Mouse (Mus musculus) embryonic facial prominence, embryonic 10.5 days (tissue): ENCODE measurements at regions not wholly inside any gene's neighbourhood (a gene's known extent, or its start where the extent isn't known, plus 50 kb on each side); places are given as distances from the start of the nearest gene placed in this dataset.

Source experiments
- DNase-seq: peaks from one replicate; pipeline ENCODE4 v3.0.0-alpha.2; 2017; ENCODE audit warnings: low spot score
- H3K27ac ChIP-seq: fragments of 300-500 bp; sonication (generic); replicated peaks from 2 replicates; pipeline ENCODE4 v1.5.1; 2016; ENCODE audit warnings: mild to moderate bottlenecking
- H3K27me3 ChIP-seq: fragments of 300-500 bp; sonication (generic); replicated peaks from 2 replicates; pipeline ENCODE4 v1.6.1; 2016; ENCODE audit warnings: low read depth, mild to moderate bottlenecking; ENCODE audit not compliant: poor library complexity, severe bottlenecking
- H3K36me3 ChIP-seq: fragments of 300-500 bp; sonication (generic); replicated peaks from 2 replicates; pipeline ENCODE4 v1.6.1; 2016; ENCODE audit warnings: mild to moderate bottlenecking, moderate library complexity
- H3K4me1 ChIP-seq: fragments of 300-500 bp; sonication (generic); 2 replicates; pipeline ENCODE4 v1.6.1; 2016
- H3K4me3 ChIP-seq: fragments of 300-500 bp; sonication (generic); 2 replicates; pipeline ENCODE4 v1.5.1; 2016; ENCODE audit warnings: mild to moderate bottlenecking, moderate library complexity
- H3K9me3 ChIP-seq: fragments of 300-500 bp; sonication (generic); 2 replicates; pipeline ENCODE4 v1.6.1; 2016; ENCODE audit warnings: mild to moderate bottlenecking
- WGBS: fragments of 180-500 bp; shearing (Covaris S2); methylation state at CpG from one replicate; pipeline ENCODE4 v1.1.7; 2016; 5-methylcytosine and 5-hydroxymethylcytosine counted together

GRCm38 (mm10) chr1:154094357-154094756 lies 106.6 kb upstream of the Zfp648 start:
- 86% methylated on average over 5 of the region's 5 CpGs for WGBS
- 0 out of 2 replicates have a peak, but pooled peaks cover 2% of the 10 kb centered on the region for H3K4me1 ChIP-seq
- H3K9me3 ChIP-seq: no peaks in the 10 kb centered on the region
- no peak overlapping the region for H3K27ac ChIP-seq
- H3K36me3 ChIP-seq: no peaks in the 10 kb centered on the region
- no peak for DNase-seq
- H3K4me3 ChIP-seq: no peak overlapping the region
- H3K27me3 ChIP-seq: no peaks in the 10 kb centered on the region

GRCm38 (mm10) chr1:154096113-154096512 lies 104.9 kb upstream of the Zfp648 start:
- Histone ChIP-seq H3K9me3 (no peaks in the 10 kb centered on the region), H3K4me1 (0 out of 2 replicates have a peak, but pooled peaks cover 2% of the 10 kb centered on the region), H3K27ac (no peak overlapping the region), H3K27me3 (no peaks in the 10 kb centered on the region), H3K4me3 (no peak overlapping the region), H3K36me3 (no peaks in the 10 kb centered on the region)
- no peak for DNase-seq
- WGBS: 90% methylated on average over 7 of the region's 7 CpGs

- WGBS: 96% methylated on average over 2 of the region's 2 CpGs
These were observed 104.1 kb upstream of the Zfp648 start for GRCm38 (mm10) chr1:154096911-154097310.

GRCm38 (mm10) chr1:154097656-154098055 lies 103.3 kb upstream of the Zfp648 start:
- 53% methylated on average over 6 of the region's 6 CpGs for WGBS
- H3K9me3 ChIP-seq: no peaks in the 10 kb centered on the region
- H3K4me3 ChIP-seq: no peak overlapping the region

More at GRCm38 (mm10) chr1:154096911-154097310, 104.1 kb upstream of the Zfp648 start:
- no peak overlapping the region for H3K4me3 ChIP-seq
- no peak for DNase-seq
- no peaks in the 10 kb centered on the region for H3K9me3 ChIP-seq
- no peaks in the 10 kb centered on the region for H3K36me3 ChIP-seq
- no peaks in the 10 kb centered on the region for H3K27me3 ChIP-seq
- 0 out of 2 replicates have a peak, but pooled peaks cover 2% of the 10 kb centered on the region for H3K4me1 ChIP-seq
- no peak overlapping the region for H3K27ac ChIP-seq

GRCm38 (mm10) chr1:154100556-154100955 lies 100.4 kb upstream of the Zfp648 start:
- Histone ChIP-seq H3K4me3 (no peak overlapping the region), H3K36me3 (no peaks in the 10 kb centered on the region), H3K27ac (no peak overlapping the region), H3K9me3 (no peaks in the 10 kb centered on the region), H3K4me1 (peaks cover 15% of the 10 kb centered on the region), H3K27me3 (no peaks in the 10 kb centered on the region)
- WGBS: 92% methylated on average over 3 of the region's 3 CpGs
- DNase-seq: no peak

More at GRCm38 (mm10) chr1:154097656-154098055, 103.3 kb upstream of the Zfp648 start:
- DNase-seq: peak; percentile 22
- H3K4me1 ChIP-seq: peaks cover 3% of the 10 kb centered on the region
- no peaks in the 10 kb centered on the region for H3K36me3 ChIP-seq
- no peaks in the 10 kb centered on the region for H3K27me3 ChIP-seq
- no peak overlapping the region for H3K27ac ChIP-seq

- peaks cover 15% of the 10 kb centered on the region for H3K4me1 ChIP-seq
- no peak overlapping the region for H3K4me3 ChIP-seq
- H3K27me3 ChIP-seq: no peaks in the 10 kb centered on the region
- no peak for DNase-seq
- no peaks in the 10 kb centered on the region for H3K36me3 ChIP-seq
- H3K9me3 ChIP-seq: no peaks in the 10 kb centered on the region
- no peak overlapping the region for H3K27ac ChIP-seq
- 86% methylated on average over 1 of the region's 1 CpGs for WGBS
These were observed 99.6 kb upstream of the Zfp648 start for GRCm38 (mm10) chr1:154101433-154101832.

GRCm38 (mm10) chr1:154102191-154102590 lies 98.8 kb upstream of the Zfp648 start:
- H3K9me3 ChIP-seq: no peaks in the 10 kb centered on the region
- DNase-seq: no peak
- no peak overlapping the region for H3K27ac ChIP-seq
- no peaks in the 10 kb centered on the region for H3K27me3 ChIP-seq
- 72% methylated on average over 3 of the region's 3 CpGs for WGBS
- no peaks in the 10 kb centered on the region for H3K36me3 ChIP-seq
- H3K4me3 ChIP-seq: no peak overlapping the region
- H3K4me1 ChIP-seq: peaks cover 15% of the 10 kb centered on the region

- H3K36me3 ChIP-seq: no peaks in the 10 kb centered on the region
- peaks cover 13% of the 10 kb centered on the region for H3K4me1 ChIP-seq
- WGBS: 51% methylated on average over 15 of the region's 15 CpGs
- DNase-seq: peak; percentile 12
- no peaks in the 10 kb centered on the region for H3K27me3 ChIP-seq
- H3K27ac ChIP-seq: no peak overlapping the region
- H3K4me3 ChIP-seq: no peak overlapping the region
- no peaks in the 10 kb centered on the region for H3K9me3 ChIP-seq
These were observed 98.0 kb upstream of the Zfp648 start for GRCm38 (mm10) chr1:154102871-154103596.

GRCm38 (mm10) chr1:154103597-154103923 lies 97.4 kb upstream of the Zfp648 start:
- Histone ChIP-seq H3K36me3 (no peaks in the 10 kb centered on the region), H3K4me3 (no peak overlapping the region), H3K4me1 (peaks cover 13% of the 10 kb centered on the region), H3K27ac (no peak overlapping the region), H3K27me3 (no peaks in the 10 kb centered on the region), H3K9me3 (no peaks in the 10 kb centered on the region)
- WGBS: 61% methylated on average over 5 of the region's 5 CpGs
- no peak for DNase-seq

GRCm38 (mm10) chr1:154104006-154104600 lies 96.9 kb upstream of the Zfp648 start:
- H3K27ac ChIP-seq: no peak overlapping the region
- WGBS: 77% methylated on average over 4 of the region's 4 CpGs

GRCm38 (mm10) chr1:154104779-154105178 lies 96.2 kb upstream of the Zfp648 start:
- Histone ChIP-seq H3K36me3 (no peaks in the 10 kb centered on the region), H3K4me3 (no peak overlapping the region), H3K4me1 (peaks cover 13% of the 10 kb centered on the region), H3K9me3 (no peaks in the 10 kb centered on the region), H3K27me3 (no peaks in the 10 kb centered on the region), H3K27ac (no peak overlapping the region)
- WGBS: 76% methylated on average over 1 of the region's 1 CpGs
- no peak for DNase-seq

More at GRCm38 (mm10) chr1:154104006-154104600, 96.9 kb upstream of the Zfp648 start:
- no peak for DNase-seq
- Histone ChIP-seq H3K27me3 (no peaks in the 10 kb centered on the region), H3K4me1 (peaks cover 13% of the 10 kb centered on the region), H3K9me3 (no peaks in the 10 kb centered on the region), H3K4me3 (no peak overlapping the region), H3K36me3 (no peaks in the 10 kb centered on the region)

- Histone ChIP-seq H3K9me3 (no peaks in the 10 kb centered on the region), H3K4me1 (peaks cover 20% of the 10 kb centered on the region), H3K27me3 (peaks cover 18% of the 10 kb centered on the region), H3K36me3 (no peaks in the 10 kb centered on the region), H3K27ac (no peak overlapping the region), H3K4me3 (no peak overlapping the region)
- WGBS: 76% methylated on average over 3 of the region's 3 CpGs
- DNase-seq: no peak
These were observed 88.5 kb upstream of the Zfp648 start for GRCm38 (mm10) chr1:154112500-154112899.
